Mouse (Mus musculus) liver, embryonic 13.5 days (tissue): ENCODE results near the gene Kif6. TPM values are rescaled to one million over a fixed set of nuclear protein-coding genes. Genes with fewer than 3 reads are reported as not detected.

Experiments used
- ATAC-seq: fragments of 200-750 bp; cut with Nextera tagmentation; 2 replicates; pipeline ENCODE4 v1.8.0; 2017; ENCODE audit warnings: low read depth, mild to moderate bottlenecking, moderate number of reproducible peaks, moderate library complexity
- DNase-seq: peaks from one replicate; pipeline ENCODE4 v3.0.0; 2022
- H3K27ac ChIP-seq: fragments of 300-500 bp; sonication (generic); 2 replicates; pipeline ENCODE4 v1.5.1; 2015; ENCODE audit warnings: moderate library complexity, mild to moderate bottlenecking, inconsistent platforms
- H3K27me3 ChIP-seq: fragments of 300-500 bp; sonication (generic); 2 replicates; pipeline ENCODE4 v1.6.1; 2015; ENCODE audit warnings: mild to moderate bottlenecking, inconsistent platforms
- H3K36me3 ChIP-seq: fragments of 300-500 bp; sonication (generic); 2 replicates; pipeline ENCODE4 v1.6.1; 2015; ENCODE audit warnings: mild to moderate bottlenecking, inconsistent platforms
- H3K4me1 ChIP-seq: fragments of 300-500 bp; sonication (generic); replicated peaks from 2 replicates; pipeline ENCODE4 v1.6.1; 2015; ENCODE audit warnings: inconsistent platforms
- H3K4me2 ChIP-seq: fragments of 300-500 bp; sonication (generic); 2 replicates; pipeline ENCODE4 v1.6.1; 2015; ENCODE audit warnings: inconsistent platforms, mild to moderate bottlenecking, moderate library complexity
- H3K4me3 ChIP-seq: fragments of 300-500 bp; sonication (generic); replicated peaks from 2 replicates; pipeline ENCODE4 v1.5.1; 2015; ENCODE audit warnings: mild to moderate bottlenecking, inconsistent platforms
- H3K9ac ChIP-seq: fragments of 300-500 bp; sonication (generic); 2 replicates; pipeline ENCODE4 v1.6.1; 2015; ENCODE audit warnings: mild to moderate bottlenecking, inconsistent platforms
- H3K9me3 ChIP-seq: fragments of 300-500 bp; sonication (generic); replicated peaks from 2 replicates; pipeline ENCODE4 v1.6.1; 2016; ENCODE audit warnings: inconsistent platforms
- WGBS: fragments of 180-500 bp; shearing (Covaris S2); methylation state at CpG from one replicate; pipeline ENCODE4 v1.1.7; 2015; ENCODE audit not compliant: insufficient replicate concordance; 5-methylcytosine and 5-hydroxymethylcytosine counted together
- polyA plus RNA-seq: library from polyadenylated mRNA; unstranded; fragments of >200 nt; fragmentation: Nextera tagmentation; extraction: Ambion mirVana; gene quantifications from 2 replicates; pipeline ENCODE4 v1.2.1, GENCODE M21; 2015

The Kif6 gene
- polyA plus RNA-seq, 1 experiment from 2014 or later: 0.10 TPM

DNA sequence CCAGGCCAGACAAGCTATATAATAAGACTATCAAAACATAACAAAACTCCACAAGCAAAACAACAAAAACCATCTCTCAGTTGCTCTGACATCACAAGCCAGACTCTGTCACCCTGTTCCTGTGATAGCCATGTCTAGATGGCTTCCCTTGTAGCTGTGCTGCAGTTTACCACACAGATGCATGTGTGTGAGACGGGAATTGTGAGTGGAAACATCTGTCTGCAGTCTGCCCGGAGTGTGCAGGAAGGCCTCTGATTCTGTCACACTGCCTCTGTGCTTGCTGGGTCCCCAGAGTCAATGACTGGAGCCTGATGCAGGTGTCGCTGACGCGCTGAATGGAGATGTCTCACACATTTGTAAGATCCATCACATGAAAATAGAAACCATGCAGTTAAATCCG lies 150.0 kb downstream of the Kif6 start:
- Histone ChIP-seq H3K36me3 (no peaks in the 10 kb centered on the region), H3K4me3 (no peak overlapping the region), H3K4me1 (no peaks in the 10 kb centered on the region), H3K9me3 (no peaks in the 10 kb centered on the region), H3K4me2 (no peak overlapping the region), H3K27ac (no peak overlapping the region), H3K9ac (no peak overlapping the region), H3K27me3 (no peaks in the 10 kb centered on the region)
- DNase-seq (no peak), ATAC-seq (no peak)
- WGBS: 70% methylated on average over 6 of the region's 6 CpGs

DNA sequence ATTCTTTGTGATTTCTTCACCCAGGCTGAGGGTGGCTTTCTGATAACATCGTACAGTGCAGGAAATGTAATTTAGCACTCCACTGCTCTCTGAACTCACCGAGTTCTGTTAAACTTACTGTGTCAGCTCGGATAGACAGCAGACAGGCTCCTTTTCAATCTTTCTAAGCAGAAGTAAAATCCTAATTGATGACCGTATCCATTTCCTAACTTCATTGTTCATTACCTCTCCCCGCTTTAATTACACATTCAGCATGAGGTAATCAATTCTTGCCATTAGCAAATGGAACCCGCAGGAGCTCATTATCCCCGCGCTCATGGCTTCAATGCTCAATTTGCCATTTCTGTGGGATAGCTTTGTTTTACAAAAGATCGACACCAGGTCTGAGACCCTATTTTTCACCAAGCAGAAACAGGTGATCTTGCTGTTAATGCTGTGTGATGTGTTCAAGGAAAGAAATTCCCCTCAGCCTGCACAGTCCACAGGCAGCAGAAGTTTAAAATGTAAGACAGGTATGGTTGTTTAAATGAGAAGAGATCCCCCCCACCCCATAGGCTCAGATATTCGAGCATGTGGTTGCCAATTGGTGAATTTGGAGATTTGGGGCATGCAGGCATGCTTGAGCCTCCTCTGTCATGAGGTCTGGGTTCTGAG lies 152.9 kb downstream of the Kif6 start:
- Histone ChIP-seq H3K4me3 (no peak overlapping the region), H3K9me3 (no peaks in the 10 kb centered on the region), H3K36me3 (no peaks in the 10 kb centered on the region), H3K27me3 (no peaks in the 10 kb centered on the region), H3K9ac (no peak overlapping the region), H3K4me2 (no peak overlapping the region), H3K27ac (no peak overlapping the region), H3K4me1 (no peaks in the 10 kb centered on the region)
- no peak for DNase-seq
- no peak for ATAC-seq
- 56% methylated on average over 10 of the region's 10 CpGs for WGBS

DNA sequence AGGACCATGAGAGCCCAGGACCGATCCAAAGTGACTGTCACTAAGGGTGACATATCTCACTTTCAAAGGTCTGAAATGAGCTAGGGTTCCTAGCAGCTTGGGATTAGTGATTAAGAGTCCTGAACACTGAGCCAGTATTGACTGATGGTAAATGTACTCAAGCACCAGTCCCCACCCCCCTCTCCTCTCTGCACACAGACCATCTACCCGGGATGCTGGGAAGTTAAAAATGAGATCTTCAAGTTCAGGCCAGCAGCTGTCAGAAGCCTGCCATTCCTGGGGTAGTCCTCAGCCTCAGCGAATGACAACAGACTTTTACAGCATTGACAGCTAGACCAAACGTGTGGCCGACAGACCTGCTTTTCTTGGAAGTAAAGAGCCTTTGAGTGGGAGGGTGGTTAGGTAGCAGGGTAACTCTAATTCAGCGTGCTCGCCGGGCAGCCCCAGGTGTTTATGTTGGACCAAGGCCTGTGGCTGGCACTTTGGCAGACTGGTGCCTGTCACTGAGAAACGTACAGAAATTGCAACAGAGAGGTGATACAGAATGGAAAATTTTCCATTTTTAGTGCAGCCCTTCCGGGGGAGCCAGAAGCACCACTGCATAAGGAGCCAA lies 156.9 kb downstream of the Kif6 start:
- H3K4me1 ChIP-seq: no peaks in the 10 kb centered on the region
- no peak overlapping the region for H3K4me3 ChIP-seq
- ATAC-seq (no peak), DNase-seq (no peak)
- H3K4me2 ChIP-seq: no peak overlapping the region
- no peaks in the 10 kb centered on the region for H3K36me3 ChIP-seq
- no peaks in the 10 kb centered on the region for H3K27me3 ChIP-seq
- H3K9ac ChIP-seq: no peak overlapping the region
- H3K9me3 ChIP-seq: no peaks in the 10 kb centered on the region
- 64% methylated on average over 10 of the region's 10 CpGs for WGBS
- H3K27ac ChIP-seq: no peak overlapping the region

DNA sequence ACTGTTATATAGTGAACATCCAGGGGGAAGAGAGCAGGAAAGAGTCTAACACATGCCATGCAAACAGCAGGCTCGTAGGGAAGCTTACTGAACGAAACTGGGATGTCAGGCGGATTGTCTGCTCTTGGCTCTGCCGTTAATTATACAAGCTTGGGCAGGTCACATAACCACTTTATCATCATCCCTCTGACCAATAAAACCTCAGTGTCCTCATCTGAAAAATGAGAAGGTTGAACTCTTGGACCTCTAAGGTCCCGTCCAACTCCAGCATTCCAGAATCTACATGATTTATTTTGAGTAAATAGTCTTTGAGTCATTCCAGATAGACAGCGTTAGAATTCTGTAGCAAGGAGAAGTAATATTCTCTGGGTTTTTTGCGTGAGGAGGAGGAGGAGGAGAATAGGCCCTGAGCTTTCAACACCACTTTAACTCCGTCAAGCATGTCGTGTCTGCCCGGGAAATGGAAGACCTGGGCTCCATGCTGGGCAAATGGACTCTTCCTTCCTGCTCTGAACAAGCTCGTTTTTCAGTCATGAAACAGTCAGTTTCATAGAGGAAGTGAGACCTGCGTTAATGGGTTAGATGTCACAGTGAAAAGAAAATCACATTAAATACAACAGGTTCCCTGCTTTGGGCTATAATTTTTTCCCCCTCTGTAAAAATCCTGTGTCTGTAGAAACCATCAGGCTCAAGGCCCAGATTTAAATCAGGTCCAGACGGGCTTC lies 162.3 kb downstream of the Kif6 start:
- Histone ChIP-seq H3K36me3 (no peaks in the 10 kb centered on the region), H3K27ac (no peak overlapping the region), H3K9me3 (no peaks in the 10 kb centered on the region), H3K4me3 (no peak overlapping the region), H3K9ac (no peak overlapping the region), H3K4me1 (no peaks in the 10 kb centered on the region), H3K27me3 (no peaks in the 10 kb centered on the region), H3K4me2 (no peak overlapping the region)
- 62% methylated on average over 13 of the region's 13 CpGs for WGBS
- ATAC-seq: no peak
- DNase-seq: no peak

DNA sequence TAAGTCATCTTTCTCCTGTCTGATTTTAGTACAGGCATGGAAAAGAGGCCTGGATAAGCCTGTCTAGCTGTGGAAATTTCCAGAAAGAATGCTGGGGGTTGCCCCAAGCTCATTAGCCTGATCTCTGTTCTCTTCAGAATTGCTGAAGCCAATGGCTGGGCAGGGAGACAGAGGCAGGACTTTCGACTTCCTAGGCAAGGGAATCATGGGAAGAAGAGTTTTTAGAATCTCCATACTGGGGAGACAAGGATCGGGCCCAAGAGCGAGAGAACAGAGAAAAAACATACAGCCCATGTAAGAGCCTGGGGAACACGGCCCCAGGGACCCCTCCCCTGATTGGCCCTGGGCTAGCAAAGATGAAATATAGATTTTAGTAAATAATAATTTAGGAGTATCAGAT lies 164.1 kb downstream of the Kif6 start:
- Histone ChIP-seq H3K9me3 (no peaks in the 10 kb centered on the region), H3K4me3 (no peak overlapping the region)
- ATAC-seq: no peak

DNA sequence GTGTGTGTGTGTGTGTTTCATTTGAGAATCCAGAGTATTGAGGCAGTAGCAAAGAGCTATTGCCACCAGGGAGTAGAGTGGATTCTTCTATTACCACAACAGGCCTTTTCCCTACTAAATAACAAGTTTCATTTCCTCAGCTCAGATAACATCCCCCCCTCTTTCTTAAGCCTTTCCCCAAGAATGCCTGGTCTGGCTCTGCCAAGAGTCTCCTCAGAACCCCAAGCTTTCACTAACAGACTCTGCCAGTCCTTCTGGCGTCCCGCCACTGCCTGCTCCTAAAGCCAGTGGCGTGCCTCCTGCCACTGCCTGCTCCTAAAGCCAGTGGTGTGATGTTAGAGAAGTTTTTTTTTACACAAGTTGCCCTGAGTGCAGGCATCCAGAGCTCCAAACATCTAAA lies 164.6 kb downstream of the Kif6 start:
- no peak overlapping the region for H3K4me2 ChIP-seq
- no peak overlapping the region for H3K4me3 ChIP-seq

More for the DNA sequence above, 164.1 kb downstream of the Kif6 start:
- Histone ChIP-seq H3K27ac (no peak overlapping the region), H3K4me2 (no peak overlapping the region), H3K27me3 (no peaks in the 10 kb centered on the region), H3K36me3 (no peaks in the 10 kb centered on the region), H3K9ac (no peak overlapping the region), H3K4me1 (no peaks in the 10 kb centered on the region)
- WGBS: 57% methylated on average over 4 of the region's 4 CpGs
- DNase-seq: no peak

DNA sequence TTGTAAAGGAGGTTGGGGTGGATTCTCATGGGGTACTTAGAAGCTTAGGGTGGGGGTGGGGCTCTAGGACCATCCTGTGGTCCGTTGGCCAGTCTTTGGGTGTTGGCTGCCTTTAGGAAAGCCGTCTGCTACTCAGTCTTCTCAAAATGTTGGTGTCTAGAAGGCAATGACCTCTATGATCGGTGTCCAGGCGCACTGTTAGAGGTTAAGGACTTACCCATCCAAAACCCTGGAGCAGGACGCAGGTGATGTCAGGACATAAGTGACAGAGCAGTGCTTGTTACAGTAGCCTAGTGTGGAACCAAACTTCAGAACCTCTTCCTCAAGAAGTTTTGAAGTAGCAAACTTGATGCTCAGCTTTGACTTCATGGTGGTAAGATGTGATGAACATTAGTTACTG lies 170.9 kb downstream of the Kif6 start:
- no peak overlapping the region for H3K9ac ChIP-seq
- H3K9me3 ChIP-seq: no peaks in the 10 kb centered on the region
- H3K27me3 ChIP-seq: no peaks in the 10 kb centered on the region
- H3K4me1 ChIP-seq: no peaks in the 10 kb centered on the region
- DNase-seq (no peak), ATAC-seq (no peak)
- no peak overlapping the region for H3K27ac ChIP-seq
- no peak overlapping the region for H3K4me3 ChIP-seq
- no peak overlapping the region for H3K4me2 ChIP-seq
- 69% methylated on average over 5 of the region's 5 CpGs for WGBS
- H3K36me3 ChIP-seq: no peaks in the 10 kb centered on the region

More for the DNA sequence above, 164.6 kb downstream of the Kif6 start:
- H3K4me1 ChIP-seq: no peaks in the 10 kb centered on the region
- no peak overlapping the region for H3K9ac ChIP-seq
- ATAC-seq: no peak
- DNase-seq: no peak
- no peaks in the 10 kb centered on the region for H3K27me3 ChIP-seq
- WGBS: 67% methylated on average over 3 of the region's 3 CpGs
- no peaks in the 10 kb centered on the region for H3K36me3 ChIP-seq
- H3K27ac ChIP-seq: no peak overlapping the region
- no peaks in the 10 kb centered on the region for H3K9me3 ChIP-seq

DNA sequence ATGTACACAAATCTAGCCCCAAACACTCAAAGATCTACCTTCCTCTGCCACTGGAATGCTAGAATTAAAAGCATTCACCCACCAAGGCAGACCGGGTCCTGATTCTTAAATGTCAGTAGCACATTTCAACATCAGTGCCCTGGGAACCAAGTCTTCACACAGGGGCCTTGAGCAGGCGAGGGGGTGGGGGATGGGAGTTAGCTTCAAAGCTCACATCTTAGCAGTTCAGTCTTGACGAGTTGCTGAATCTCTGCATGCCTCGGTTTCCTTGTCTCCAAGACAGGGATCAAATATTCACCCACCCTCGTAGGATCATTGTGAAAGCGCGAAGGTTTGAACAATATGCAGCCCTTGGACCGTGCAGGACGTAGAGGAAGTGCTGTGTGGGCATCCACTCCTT lies 172.4 kb downstream of the Kif6 start:
- ATAC-seq (no peak), DNase-seq (no peak)
- no peaks in the 10 kb centered on the region for H3K9me3 ChIP-seq
- no peaks in the 10 kb centered on the region for H3K4me1 ChIP-seq
- H3K4me2 ChIP-seq: no peak overlapping the region
- no peaks in the 10 kb centered on the region for H3K27me3 ChIP-seq
- H3K9ac ChIP-seq: no peak overlapping the region
- H3K27ac ChIP-seq: no peak overlapping the region
- H3K4me3 ChIP-seq: no peak overlapping the region
- WGBS: 53% methylated on average over 9 of the region's 9 CpGs
- H3K36me3 ChIP-seq: no peaks in the 10 kb centered on the region

DNA sequence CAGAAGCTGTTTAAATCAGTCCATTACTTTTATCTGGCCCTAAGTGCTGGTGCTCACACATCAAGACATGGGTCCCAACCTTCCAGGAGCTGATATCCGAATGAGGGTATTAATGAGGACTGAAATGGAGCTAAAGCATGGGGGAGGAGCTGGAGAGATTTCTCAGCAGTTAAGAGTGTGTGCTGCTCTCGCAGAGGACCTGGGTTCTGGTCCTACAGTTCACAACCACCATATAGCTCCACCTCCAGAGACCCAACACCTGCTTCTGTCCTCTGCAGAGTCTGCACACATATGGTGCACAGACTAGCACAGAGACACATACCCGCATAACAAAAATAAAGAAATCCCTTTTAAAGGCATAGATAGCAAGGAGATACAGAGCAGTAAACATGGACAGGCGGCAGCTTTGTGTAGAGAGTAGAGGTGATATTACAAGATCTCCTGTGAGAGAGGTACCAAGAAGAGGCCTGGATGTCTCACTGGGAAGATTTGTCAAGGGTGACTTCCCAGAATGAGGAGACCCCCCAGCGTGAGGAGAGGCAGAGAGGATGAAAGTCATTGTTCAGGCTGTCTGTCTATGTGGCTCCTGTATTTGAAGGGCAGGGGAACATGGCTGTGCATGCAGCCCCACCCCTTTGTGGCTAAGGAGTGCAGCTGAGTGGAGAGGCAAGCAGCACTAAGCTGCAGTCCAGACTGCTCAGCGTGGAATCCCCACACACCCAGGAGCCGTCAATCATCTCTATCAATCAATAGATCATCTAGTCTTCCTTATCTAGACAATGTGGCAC lies 173.4 kb downstream of the Kif6 start:
- DNase-seq (no peak), ATAC-seq (no peak)
- no peak overlapping the region for H3K4me2 ChIP-seq
- no peak overlapping the region for H3K9ac ChIP-seq
- H3K9me3 ChIP-seq: no peaks in the 10 kb centered on the region
- H3K36me3 ChIP-seq: no peaks in the 10 kb centered on the region
- H3K27me3 ChIP-seq: no peaks in the 10 kb centered on the region
- no peaks in the 10 kb centered on the region for H3K4me1 ChIP-seq
- no peak overlapping the region for H3K4me3 ChIP-seq
- H3K27ac ChIP-seq: no peak overlapping the region
- WGBS: 48% methylated on average over 7 of the region's 7 CpGs

DNA sequence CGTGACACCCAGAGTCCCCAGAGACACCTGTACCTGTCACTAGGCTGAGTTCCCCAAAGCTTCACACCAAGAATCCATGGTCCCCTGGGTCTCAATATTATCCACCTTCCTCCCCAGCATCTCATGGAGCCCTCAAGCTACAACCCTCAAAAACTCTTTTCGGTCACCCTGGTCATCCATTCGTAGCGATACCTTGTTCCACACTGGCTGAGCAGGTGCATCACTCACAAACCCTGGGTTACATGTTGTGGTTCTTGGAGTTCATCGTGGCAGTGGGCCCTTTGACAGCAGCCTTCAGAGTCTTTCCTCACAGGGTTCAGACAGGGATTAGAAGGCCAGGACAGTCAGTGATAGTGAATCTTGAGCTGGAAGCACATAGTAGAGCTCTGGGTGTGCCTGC lies 176.6 kb downstream of the Kif6 start:
- Histone ChIP-seq H3K9me3 (no peaks in the 10 kb centered on the region), H3K4me1 (no peaks in the 10 kb centered on the region), H3K36me3 (no peaks in the 10 kb centered on the region), H3K27me3 (no peaks in the 10 kb centered on the region), H3K4me2 (no peak overlapping the region), H3K9ac (no peak overlapping the region), H3K27ac (no peak overlapping the region), H3K4me3 (no peak overlapping the region)
- ATAC-seq: no peak
- 78% methylated on average over 5 of the region's 5 CpGs for WGBS
- no peak for DNase-seq

DNA sequence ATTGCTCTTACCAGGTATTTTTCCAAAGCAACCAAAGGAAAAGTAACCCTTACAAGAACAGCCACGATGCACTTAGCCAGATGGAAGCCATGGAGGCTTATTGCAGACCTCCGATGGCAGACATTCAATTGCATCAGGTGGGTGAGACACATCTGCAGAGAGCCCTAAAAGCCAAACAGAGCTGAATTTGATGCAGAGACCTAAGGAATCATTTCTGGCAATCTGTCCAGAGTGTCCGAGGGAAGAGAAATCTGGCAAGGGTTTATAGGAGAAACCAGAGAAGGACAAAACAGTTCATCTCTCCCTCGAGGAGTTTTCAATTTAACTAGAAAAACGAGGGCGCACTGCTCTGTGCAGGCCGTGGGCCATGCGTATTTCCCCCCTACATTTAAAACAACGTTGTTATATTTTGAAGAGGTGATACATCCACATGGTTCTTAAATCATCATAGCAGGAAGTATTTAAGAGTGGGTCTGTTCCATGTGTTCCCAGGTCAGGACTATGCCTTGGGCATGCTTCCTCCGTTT lies 177.3 kb downstream of the Kif6 start:
- 70% methylated on average over 10 of the region's 10 CpGs for WGBS
- H3K9me3 ChIP-seq: no peaks in the 10 kb centered on the region
- H3K4me2 ChIP-seq: no peak overlapping the region
- H3K9ac ChIP-seq: no peak overlapping the region
- ATAC-seq (no peak), DNase-seq (no peak)
- no peak overlapping the region for H3K27ac ChIP-seq
- H3K27me3 ChIP-seq: no peaks in the 10 kb centered on the region
- H3K4me3 ChIP-seq: no peak overlapping the region
- no peaks in the 10 kb centered on the region for H3K4me1 ChIP-seq
- no peaks in the 10 kb centered on the region for H3K36me3 ChIP-seq
